Mouse (Mus musculus) CH12.LX (cell line): ENCODE measurements at regions not wholly inside any gene's neighbourhood (a gene's known extent, or its start where the extent isn't known, plus 50 kb on each side); places are given as distances from the start of the nearest gene placed in this dataset.
"Not testable (repeated sequence)": the region's sequence is repeated elsewhere in the genome, so short reads cannot be mapped to it uniquely, and the experiment has no call there.

Source experiments
- DNase-seq: peaks from one replicate; pipeline ENCODE4 v3.0.0-alpha.2; 2013; ENCODE audit errors: extremely low read depth
- H3K27ac ChIP-seq: 2 replicates; pipeline ENCODE4 v1.5.1; 2012; ENCODE audit warnings: low read depth, mild to moderate bottlenecking, control low read depth, moderate library complexity; ENCODE audit not compliant: insufficient read depth
- H3K27me3 ChIP-seq: replicated peaks from 2 replicates; pipeline ENCODE3; 2012; ENCODE audit warnings: inconsistent platforms
- H3K36me3 ChIP-seq, 2 experiments: replicated peaks in 1 of 2; 2 replicates each; pipeline versions ENCODE3 to v1.6.1; 2012; ENCODE audit warnings: inconsistent platforms in 1 of 2, low read length in 1 of 2, mild to moderate bottlenecking in 1 of 2, mixed read lengths in 1 of 2, moderate library complexity in 1 of 2; ENCODE audit not compliant: control insufficient read depth in 1 of 2, insufficient read depth in 1 of 2
- H3K4me1 ChIP-seq, 2 experiments: 2 replicates each; pipeline ENCODE4 v1.6.1; 2012; ENCODE audit warnings: inconsistent platforms in 1 of 2, moderate library complexity in 1 of 2; ENCODE audit not compliant: insufficient read depth in 2 of 2, control insufficient read depth in 1 of 2
- H3K4me2 ChIP-seq: 2 replicates; pipeline ENCODE4 v1.6.1; 2012; ENCODE audit warnings: low read depth, mild to moderate bottlenecking, control low read depth; ENCODE audit not compliant: poor library complexity, insufficient read depth, severe bottlenecking
- H3K4me3 ChIP-seq, 3 experiments: fragments of 150-350 bp in 1 of 3; sonication (generic) in 1 of 3; replicated peaks in 1 of 3; 2 replicates each; pipeline versions ENCODE3 to v1.5.1; 2011 to 2012; ENCODE audit warnings: low read depth in 2 of 3, low read length in 2 of 3, mild to moderate bottlenecking in 2 of 3, moderate library complexity in 2 of 3, control low read depth in 1 of 3, improper control_type of control experiment in 1 of 3, inconsistent platforms in 1 of 3, mixed read lengths in 1 of 3; ENCODE audit not compliant: poor library complexity in 1 of 3
- H3K79me2 ChIP-seq: replicated peaks from 2 replicates; pipeline ENCODE4 v1.6.1; 2012; ENCODE audit warnings: mild to moderate bottlenecking, moderate library complexity; ENCODE audit not compliant: control insufficient read depth, poor library complexity, insufficient read depth, severe bottlenecking; ENCODE audit errors: extremely low read depth
- H3K9ac ChIP-seq: 2 replicates; pipeline ENCODE4 v1.6.1; 2012; ENCODE audit warnings: low read depth, mild to moderate bottlenecking, control low read depth, moderate library complexity; ENCODE audit not compliant: insufficient read depth
- H3K9me3 ChIP-seq: replicated peaks from 2 replicates; pipeline ENCODE3; 2012; ENCODE audit warnings: low read length, inconsistent platforms, mixed read lengths
- CHD1 ChIP-seq: IDR thresholded peaks from 2 replicates; pipeline ENCODE4 v1.6.1; 2012; ENCODE audit warnings: low read depth, low read length, improper control_type of control experiment, inconsistent platforms
- CHD2 ChIP-seq: IDR thresholded peaks from 2 replicates; pipeline ENCODE4 v1.6.1; 2011; ENCODE audit warnings: low read length, improper control_type of control experiment
- CTCF ChIP-seq, 2 experiments: IDR thresholded peaks in 1 of 2; conservative IDR thresholded peaks in 1 of 2; 2 replicates each; pipeline ENCODE4 v1.5.1; 2011 to 2012; ENCODE audit warnings: low read depth in 2 of 2, low read length in 2 of 2, improper control_type of control experiment in 1 of 2, inconsistent platforms in 1 of 2, mild to moderate bottlenecking in 1 of 2, moderate library complexity in 1 of 2
- E2F4 ChIP-seq: IDR thresholded peaks from 2 replicates; pipeline ENCODE4 v1.6.1; 2011; ENCODE audit warnings: low read depth, low read length, improper control_type of control experiment; ENCODE audit not compliant: insufficient replicate concordance
- EP300 ChIP-seq: IDR thresholded peaks from 2 replicates; pipeline ENCODE4 v1.6.1; 2011; ENCODE audit warnings: low read length, improper control_type of control experiment
- ETS1 ChIP-seq: conservative IDR thresholded peaks from 2 replicates; pipeline ENCODE4 v1.6.1; 2012; ENCODE audit warnings: low read depth, mild to moderate bottlenecking, inconsistent platforms, low read length, improper control_type of control experiment, moderate library complexity
- IRF4 ChIP-seq: IDR thresholded peaks from 2 replicates; pipeline ENCODE4 v1.6.1; 2014; ENCODE audit warnings: low read depth, mild to moderate bottlenecking, inconsistent platforms, low read length, improper control_type of control experiment
- JUN ChIP-seq: IDR thresholded peaks from 2 replicates; pipeline ENCODE4 v1.6.1; 2011; ENCODE audit warnings: low read depth, mild to moderate bottlenecking, low read length, improper control_type of control experiment, moderate library complexity; ENCODE audit not compliant: insufficient read depth
- JUND ChIP-seq: conservative IDR thresholded peaks from 2 replicates; pipeline ENCODE4 v1.6.1; 2011; ENCODE audit warnings: low read depth, low read length, improper control_type of control experiment
- KAT2A ChIP-seq: IDR thresholded peaks from 2 replicates; pipeline ENCODE4 v1.6.1; 2012; ENCODE audit warnings: low read length, improper control_type of control experiment, inconsistent platforms; ENCODE audit not compliant: insufficient replicate concordance
- MAX ChIP-seq: IDR thresholded peaks from 2 replicates; pipeline ENCODE4 v1.6.1; 2011; ENCODE audit warnings: low read length, improper control_type of control experiment
- MAZ ChIP-seq: IDR thresholded peaks from 2 replicates; pipeline ENCODE4 v1.6.1; 2012; ENCODE audit warnings: low read depth, mild to moderate bottlenecking, inconsistent platforms, low read length, improper control_type of control experiment, moderate library complexity
- MEF2A ChIP-seq: IDR thresholded peaks from 2 replicates; pipeline ENCODE4 v1.6.1; 2014; ENCODE audit warnings: low read depth, mild to moderate bottlenecking, inconsistent platforms, low read length, improper control_type of control experiment, borderline replicate concordance
- MXI1 ChIP-seq: IDR thresholded peaks from 2 replicates; pipeline ENCODE4 v1.6.1; 2011; ENCODE audit warnings: mild to moderate bottlenecking, low read depth, low read length, improper control_type of control experiment
- NELFE ChIP-seq: IDR thresholded peaks from 2 replicates; pipeline ENCODE4 v1.6.1; 2011; ENCODE audit warnings: low read depth, low read length, improper control_type of control experiment
- POLR2A ChIP-seq: IDR thresholded peaks from 2 replicates; pipeline ENCODE4 v1.6.1; 2011; ENCODE audit warnings: low read depth, mild to moderate bottlenecking, improper control_type of control experiment, low read length
- POLR2AphosphoS2 ChIP-seq: IDR thresholded peaks from 2 replicates; pipeline ENCODE4 v1.6.1; 2011; ENCODE audit warnings: low read depth, low read length, improper control_type of control experiment
- RAD21 ChIP-seq: IDR thresholded peaks from 2 replicates; pipeline ENCODE4 v1.6.1; 2011; ENCODE audit warnings: low read depth, mild to moderate bottlenecking, low read length, improper control_type of control experiment, moderate library complexity
- RCOR1 ChIP-seq: conservative IDR thresholded peaks from 2 replicates; pipeline ENCODE4 v1.6.1; 2012; ENCODE audit warnings: low read depth, mild to moderate bottlenecking, inconsistent platforms, low read length, improper control_type of control experiment
- TCF12 ChIP-seq: IDR thresholded peaks from 2 replicates; pipeline ENCODE4 v1.6.1; 2014; ENCODE audit warnings: low read depth, mild to moderate bottlenecking, inconsistent platforms, low read length, improper control_type of control experiment
- USF1 ChIP-seq: IDR thresholded peaks from 2 replicates; pipeline ENCODE4 v1.6.1; 2014; ENCODE audit warnings: low read depth, mild to moderate bottlenecking, inconsistent platforms, low read length, improper control_type of control experiment
- USF2 ChIP-seq: conservative IDR thresholded peaks from 2 replicates; pipeline ENCODE4 v1.6.1; 2011; ENCODE audit warnings: low read depth, low read length, improper control_type of control experiment
- ZC3H11A ChIP-seq: IDR thresholded peaks from 2 replicates; pipeline ENCODE4 v1.6.1; 2012; ENCODE audit warnings: low read depth, mild to moderate bottlenecking, inconsistent platforms, low read length, improper control_type of control experiment
- ZMIZ1 ChIP-seq: IDR thresholded peaks from 2 replicates; pipeline ENCODE4 v1.6.1; 2012; ENCODE audit warnings: low read depth, mild to moderate bottlenecking, inconsistent platforms, low read length, improper control_type of control experiment
- dilution Hi-C: fragments of 300-500 bp; cut with MboI; formaldehyde crosslinking; loops from 2 replicates; pipeline ENCODE4 v1.14.3; 2020; ENCODE audit warnings: low sequenced_read_pairs; ENCODE audit not compliant: extremely low pct_unique_long_range_greater_than_20kb, extremely low pct_ligation_motif_present
- in situ Hi-C: fragments of 300-500 bp; cut with MboI; formaldehyde crosslinking; loops from 3 replicates; pipeline ENCODE4 v1.14.3; 2019; ENCODE audit warnings: low sequenced_read_pairs, low pct_ligation_motif_present, low pct_unique_long_range_greater_than_20kb, mixed read lengths

GRCm38 (mm10) chr3:6759172-6759571, 138.9 kb upstream of the 1700008P02Rik start:
- Histone ChIP-seq H3K36me3 (no peaks in the 10 kb centered on the region), H3K9me3 (no peaks in the 10 kb centered on the region), H3K79me2 (no peaks in the 10 kb centered on the region), H3K4me2 (no peak overlapping the region), H3K4me3 (no peak overlapping the region), H3K27me3 (no peaks in the 10 kb centered on the region), H3K4me1 (no peaks in the 10 kb centered on the region), H3K27ac (no peak overlapping the region), H3K9ac (no peak overlapping the region)
- no peak for TF ChIP-seq POLR2A
- TF ChIP-seq RAD21 = no peak
- TF ChIP-seq KAT2A = no peak
- TF ChIP-seq JUN = no peak
- no peak for TF ChIP-seq USF2
- no peak for TF ChIP-seq IRF4
- TF ChIP-seq EP300 = no peak
- TF ChIP-seq USF1 = no peak
- TF ChIP-seq NELFE = no peak
- TF ChIP-seq RCOR1 = no peak
- no peak for TF ChIP-seq CHD1
- DNase-seq = no peak
- dilution Hi-C loops = no loop called here
- in situ Hi-C loops = no loop called here

GRCm38 (mm10) chr3:6757562-6757961, 137.3 kb upstream of the 1700008P02Rik start:
- Histone ChIP-seq H3K4me1 (no peaks in the 10 kb centered on the region), H3K36me3 (no peaks in the 10 kb centered on the region), H3K9ac (no peak overlapping the region), H3K9me3 (no peaks in the 10 kb centered on the region), H3K79me2 (no peaks in the 10 kb centered on the region), H3K4me3 (no peak overlapping the region), H3K27me3 (no peaks in the 10 kb centered on the region), H3K4me2 (no peak overlapping the region), H3K27ac (no peak overlapping the region)
- in situ Hi-C loops = no loop called here
- TF ChIP-seq TCF12 = no peak
- no peak for TF ChIP-seq USF2
- no peak for TF ChIP-seq ZMIZ1
- TF ChIP-seq MAX = no peak
- no peak for TF ChIP-seq MAZ
- TF ChIP-seq ZC3H11A = no peak
- no peak for TF ChIP-seq POLR2A
- no peak for TF ChIP-seq E2F4
- no peak for TF ChIP-seq MXI1
- TF ChIP-seq MEF2A = no peak
- TF ChIP-seq POLR2AphosphoS2 = no peak
- TF ChIP-seq RCOR1 = no peak
- TF ChIP-seq NELFE = no peak
- no peak for TF ChIP-seq CHD2
- TF ChIP-seq CTCF (conservative IDR thresholded peaks at IDR 0.05 in 1 of 2, IDR thresholded peaks at IDR 0.05 in 1 of 2; ENCODE audit: low read depth in 2 of 2, low read length in 2 of 2) = no peak
- TF ChIP-seq ETS1 = no peak
- TF ChIP-seq JUND = no peak
- no peak for TF ChIP-seq CHD1
- dilution Hi-C loops = no loop called here
- DNase-seq = no peak

GRCm38 (mm10) chr3:6750746-6751145, 130.5 kb upstream of the 1700008P02Rik start:
- H3K9ac ChIP-seq, dilution Hi-C loops, H3K27me3 ChIP-seq, H3K4me3 ChIP-seq, H3K4me1 ChIP-seq, H3K9me3 ChIP-seq, in situ Hi-C loops, DNase-seq, H3K27ac ChIP-seq, H3K4me2 ChIP-seq, H3K79me2 ChIP-seq, H3K36me3 ChIP-seq: not testable (repeated sequence)
